Mouse (Mus musculus) erythroblast, embryonic 14.5 days (primary cell): ENCODE results near the gene H2-D1.

ENCODE experiments used
- GATA1 ChIP-seq: IDR thresholded peaks from 2 replicates; pipeline ENCODE4 v1.6.1; 2012; ENCODE audit warnings: low read length, inconsistent platforms, mixed read lengths
- TAL1 ChIP-seq: IDR thresholded peaks from 3 replicates; pipeline ENCODE4 v1.6.1; 2012; ENCODE audit warnings: low read length, inconsistent platforms, mixed read lengths

GRCm38 (mm10) chr17:35280276-35280675 is 17.7 kb downstream of the H2-D1 start:
- TF ChIP-seq TAL1: no peak
- no peak for TF ChIP-seq GATA1
